Mouse (Mus musculus): ENCODE results near the gene Carm1.
"Not testable (repeated sequence)": the region's sequence is repeated elsewhere in the genome, so short reads cannot be mapped to it uniquely, and the experiment has no call there.

The Carm1 gene

GRCm38 (mm10) chr9:21575253-21575652, 28.6 kb downstream of the Carm1 start:
- no peak for DNase-seq (ENCODE audit: extremely low spot score)

DNA sequence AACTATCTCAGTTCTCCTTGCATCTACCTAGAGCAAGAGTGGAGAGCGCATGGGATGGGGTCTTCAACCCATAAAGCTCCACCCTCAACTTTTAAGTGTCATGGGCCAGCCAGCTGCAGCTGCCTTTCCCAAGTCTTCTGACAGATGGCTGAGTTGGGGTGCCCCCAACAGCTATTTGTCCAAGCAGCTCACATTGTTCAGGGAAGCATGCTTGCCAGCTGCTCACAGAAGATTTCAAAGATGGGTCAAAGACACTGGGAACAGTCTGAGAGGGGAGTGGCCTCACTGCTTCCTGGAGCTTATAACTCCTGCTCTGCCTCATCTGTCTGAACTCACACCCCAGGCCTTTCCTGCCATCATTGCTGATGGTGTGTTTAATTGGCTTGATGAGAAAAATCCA, 29.6 kb downstream of the Carm1 start:
- DNase-seq (ENCODE audit: extremely low spot score): no peak

GRCm38 (mm10) chr9:21578226-21578625, 31.5 kb downstream of the Carm1 start:
- DNase-seq (ENCODE audit: extremely low spot score): no peak

DNA sequence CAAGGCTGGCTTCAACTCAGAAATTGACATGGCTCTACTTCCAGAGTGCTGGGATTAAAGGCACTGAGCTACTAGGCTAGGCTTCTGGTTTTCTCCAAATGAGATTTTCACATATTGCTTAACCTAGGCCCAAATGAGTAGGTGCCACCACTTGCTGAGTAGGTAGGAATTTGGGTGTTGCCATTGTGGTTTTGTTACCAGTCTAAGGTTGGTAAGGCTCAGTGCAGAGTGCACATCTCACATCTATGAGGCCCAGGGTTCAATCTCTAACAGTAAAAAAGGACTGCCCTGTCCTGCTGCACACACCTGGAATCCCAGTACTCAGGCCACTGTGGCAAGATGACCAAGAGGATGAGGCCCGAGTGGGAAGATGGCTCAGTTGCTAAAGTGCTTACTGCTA, 38.7 kb downstream of the Carm1 start:
- DNase-seq (ENCODE audit: extremely low spot score): no peak

- DNase-seq (ENCODE audit: extremely low spot score): no peak
These were observed 41.1 kb downstream of the Carm1 start for GRCm38 (mm10) chr9:21587678-21588349.

DNA sequence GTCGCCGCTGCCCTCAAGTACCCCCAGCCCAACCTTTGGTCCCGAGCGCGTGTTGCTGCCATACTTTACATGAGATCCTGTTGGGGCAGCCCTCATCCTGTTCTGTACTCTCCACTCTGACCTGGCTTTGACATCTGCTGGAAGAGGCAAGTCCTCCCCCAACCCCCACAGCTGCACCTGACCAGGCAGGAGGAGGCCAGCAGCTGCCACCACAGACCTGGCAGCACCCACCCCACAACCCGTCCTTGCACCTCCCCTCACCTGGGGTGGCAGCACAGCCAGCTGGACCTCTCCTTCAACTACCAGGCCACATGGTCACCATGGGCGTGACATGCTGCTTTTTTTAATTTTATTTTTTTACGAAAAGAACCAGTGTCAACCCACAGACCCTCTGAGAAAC, 41.7 kb downstream of the Carm1 start:
- DNase-seq (ENCODE audit: extremely low spot score): no peak

DNA sequence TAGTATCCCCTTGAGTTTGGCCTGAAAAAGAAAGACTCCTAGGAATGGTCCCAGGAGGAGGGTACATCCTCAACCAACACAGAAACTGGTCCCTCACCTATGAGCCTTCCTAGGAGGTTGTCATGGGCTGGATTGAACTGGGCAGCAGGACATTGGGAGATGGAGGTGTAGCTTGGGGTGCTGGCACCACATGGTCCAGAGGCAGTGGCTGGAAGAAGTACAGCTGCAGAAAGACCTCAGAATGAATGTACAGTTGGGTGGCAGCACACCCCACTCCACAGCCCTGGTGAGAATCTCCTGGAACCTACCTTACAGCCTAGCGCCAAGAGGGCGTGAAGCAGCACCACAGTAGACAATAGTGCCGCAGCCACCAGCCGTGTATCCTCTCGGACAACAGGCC, 42.8 kb downstream of the Carm1 start:
- no peak for DNase-seq (ENCODE audit: extremely low spot score)

- no peak for DNase-seq (ENCODE audit: extremely low spot score)
These were observed 44.6 kb downstream of the Carm1 start for GRCm38 (mm10) chr9:21591127-21591830.

GRCm38 (mm10) chr9:21591831-21592702, 45.4 kb downstream of the Carm1 start:
- DNase-seq (ENCODE audit: extremely low spot score): no peak

GRCm38 (mm10) chr9:21592703-21593121, 46.0 kb downstream of the Carm1 start, which contains the start of the genes Timm29 and Yipf2:
Timm29 (plus strand) TSS chr9:21592722.
Yipf2 (minus strand) TSS chr9:21592828.
- DNase-seq (ENCODE audit: extremely low spot score): peak; percentile 93

DNA sequence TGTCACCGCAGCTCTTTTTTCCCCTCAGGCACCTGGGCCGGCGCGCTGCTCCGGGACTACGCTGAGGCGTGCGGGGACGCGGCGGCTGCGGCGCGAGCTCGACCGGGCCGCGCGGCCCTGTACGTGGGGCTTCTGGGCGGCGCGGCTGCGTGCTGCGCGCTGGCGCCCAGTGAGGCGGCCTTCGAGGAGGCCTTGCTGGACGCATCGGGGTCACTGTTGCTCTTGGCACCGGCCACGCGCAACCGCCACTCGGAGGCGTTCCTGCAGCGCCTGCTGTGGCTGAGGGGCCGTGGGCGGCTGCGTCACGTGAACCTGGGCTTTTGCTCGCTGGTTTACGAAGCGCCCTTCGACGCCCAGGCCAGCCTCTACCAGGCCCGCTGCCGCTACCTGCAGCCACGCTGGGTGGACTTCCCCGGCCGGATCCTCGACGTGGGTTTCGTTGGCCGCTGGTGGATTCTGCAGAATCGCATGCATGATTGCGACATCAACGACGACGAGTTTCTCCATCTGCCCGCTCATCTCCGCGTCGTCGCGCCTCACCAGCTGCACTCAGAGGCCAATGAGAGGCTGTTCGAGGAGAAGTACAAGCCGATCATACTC, 46.5 kb downstream of the Carm1 start:
- no peak for DNase-seq (ENCODE audit: extremely low spot score)

DNA sequence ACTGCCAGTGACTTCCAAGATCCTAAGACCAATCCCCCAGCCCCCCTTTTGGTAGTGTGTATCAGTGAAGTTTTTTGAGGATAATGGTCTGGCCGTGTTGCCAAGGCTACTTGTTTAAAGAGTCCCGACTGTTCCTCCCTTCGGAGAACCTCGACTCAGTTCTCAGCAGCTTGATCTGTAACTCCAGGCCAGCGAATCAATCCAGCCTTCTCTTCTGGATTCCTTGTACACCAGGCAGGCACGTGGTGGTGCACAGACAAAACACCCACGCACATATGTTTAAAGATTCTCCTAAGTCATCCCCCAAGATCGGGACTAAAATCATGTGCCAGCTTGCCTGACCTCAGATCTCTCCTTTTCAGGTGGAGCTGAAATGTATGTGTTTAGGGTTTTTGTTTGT, 47.7 kb downstream of the Carm1 start:
- DNase-seq (ENCODE audit: extremely low spot score): not testable (repeated sequence)

DNA sequence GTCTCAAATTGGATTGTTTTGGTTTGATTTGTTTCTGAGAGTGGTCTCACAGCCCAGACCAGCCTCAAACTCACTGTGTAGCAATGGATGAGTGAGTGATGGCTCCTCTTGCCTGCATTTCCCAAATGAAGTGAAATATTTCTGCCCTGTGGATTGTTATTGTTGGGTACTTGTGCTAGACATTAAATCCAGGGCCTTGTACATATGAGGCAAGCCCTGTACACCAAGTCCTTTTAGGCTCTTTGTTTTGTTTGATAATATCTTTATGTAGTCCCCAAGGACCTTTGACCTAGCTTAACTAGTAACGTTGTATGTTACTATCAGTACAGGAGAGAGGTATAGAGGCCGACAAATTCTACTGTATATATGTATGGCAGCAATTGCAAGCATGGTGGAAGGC, 48.1 kb downstream of the Carm1 start:
- DNase-seq (ENCODE audit: extremely low spot score): no peak

DNA sequence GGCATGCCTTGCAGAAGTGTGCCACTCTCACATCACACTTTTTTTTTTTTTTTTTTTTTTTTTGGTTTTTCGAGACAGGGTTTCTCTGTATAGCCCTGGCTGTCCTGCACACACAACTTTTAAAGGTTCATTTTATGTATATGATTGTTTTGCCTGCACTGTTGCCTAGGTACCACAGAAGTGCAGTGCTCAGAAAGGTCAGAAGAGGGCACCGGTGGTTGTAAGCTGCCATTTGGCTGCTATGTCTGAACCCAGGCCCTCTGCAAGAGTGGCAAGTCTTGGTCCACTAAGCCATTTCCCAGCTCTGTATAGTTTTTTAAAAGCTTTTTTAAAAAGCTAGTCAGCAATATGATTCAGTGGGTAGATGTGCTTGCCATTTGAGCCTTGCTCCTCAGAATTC, 51.5 kb downstream of the Carm1 start:
- no peak for DNase-seq (ENCODE audit: extremely low spot score)

DNA sequence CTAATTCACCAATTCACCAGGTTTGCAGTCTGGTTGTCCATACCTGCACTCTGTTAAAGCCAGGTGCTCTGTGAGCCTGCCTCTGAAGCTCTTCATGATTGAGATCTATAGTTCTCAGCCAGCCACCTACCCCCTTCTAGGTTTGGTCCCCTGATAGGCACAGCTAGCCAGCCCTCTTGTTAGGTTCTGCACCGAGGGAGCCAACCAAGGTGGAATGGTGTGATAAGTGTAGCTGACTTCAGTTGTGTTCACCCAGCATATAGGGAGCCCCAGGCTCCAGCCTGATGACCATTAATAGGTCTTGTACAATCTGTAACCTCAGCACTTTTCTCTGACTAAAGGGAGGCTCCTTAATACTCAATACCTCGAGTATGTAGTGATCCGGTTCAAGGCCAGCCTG, 53.5 kb downstream of the Carm1 start:
- no peak for DNase-seq (ENCODE audit: extremely low spot score)

- no peak for DNase-seq (ENCODE audit: extremely low spot score)
These were observed 54.4 kb downstream of the Carm1 start for GRCm38 (mm10) chr9:21601073-21601472.

GRCm38 (mm10) chr9:21601722-21602399, 55.2 kb downstream of the Carm1 start:
- DNase-seq (ENCODE audit: extremely low spot score): peak; percentile 74

GRCm38 (mm10) chr9:21604119-21604518, 57.4 kb downstream of the Carm1 start:
- no peak for DNase-seq (ENCODE audit: extremely low spot score)

DNA sequence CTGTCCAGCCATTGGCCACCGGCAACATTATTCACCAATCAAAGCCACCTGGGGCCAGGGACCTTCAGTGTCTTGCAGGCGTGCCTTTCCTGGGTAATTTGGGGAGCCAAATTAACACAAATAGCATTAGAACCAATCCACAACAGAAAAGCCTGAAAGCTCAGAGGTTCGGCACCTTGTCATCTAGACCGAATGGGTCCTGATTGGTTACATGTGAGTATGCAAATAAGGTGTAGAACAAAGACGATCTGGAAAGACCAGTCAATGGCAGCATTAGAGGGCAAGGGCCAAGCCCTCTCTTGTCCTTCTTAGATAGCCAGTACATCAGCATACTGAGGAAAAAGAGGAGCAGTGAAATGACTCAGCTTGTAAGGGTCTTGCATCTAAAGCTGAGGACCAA, 59.2 kb downstream of the Carm1 start:
- no peak for DNase-seq (ENCODE audit: extremely low spot score)

- DNase-seq (ENCODE audit: extremely low spot score): no peak
These were observed 60.0 kb downstream of the Carm1 start for GRCm38 (mm10) chr9:21606648-21607047.

- no peak for DNase-seq (ENCODE audit: extremely low spot score)
These were observed 63.2 kb downstream of the Carm1 start for GRCm38 (mm10) chr9:21609861-21610260.
